Comparison of ENCODE assay signal across 24 mouse cellular contexts in genomic region chr13:105628618-105629017, GRCm38 (mm10).
"Had no signal": no experiment of that assay in that cellular context is flagged by ENCODE, and none has a peak within 500 bp of the region (broad histone marks: within the 10 kb centered on the region; RNA-seq: fewer than 3 reads in every experiment).

No protein-coding gene starts in this region.

- H3K9me3 ChIP-seq: heart, embryonic 13.5 days; heart, embryonic 15.5 days; hindbrain, embryonic 13.5 days; hindbrain, embryonic 15.5 days; limb, embryonic 13.5 days; limb, embryonic 15.5 days; liver, embryonic 12.5 days had no signal

- H3K27ac ChIP-seq: heart, embryonic 13.5 days; heart, embryonic 15.5 days; hindbrain, embryonic 13.5 days; hindbrain, embryonic 15.5 days; hindbrain, postnatal 0 days; kidney, postnatal 0 days; limb, embryonic 13.5 days; limb, embryonic 15.5 days; liver, embryonic 12.5 days; liver, embryonic 14.5 days had no signal

- H3K4me2 ChIP-seq: heart, embryonic 11.5 days; heart, embryonic 13.5 days; heart, embryonic 15.5 days; hindbrain, embryonic 13.5 days; hindbrain, embryonic 15.5 days; limb, embryonic 13.5 days; limb, embryonic 15.5 days; liver, embryonic 12.5 days had no signal

- H3K36me3 ChIP-seq: heart, embryonic 13.5 days; heart, embryonic 15.5 days; hindbrain, embryonic 13.5 days; hindbrain, embryonic 15.5 days; limb, embryonic 13.5 days; limb, embryonic 15.5 days; liver, embryonic 12.5 days had no signal

- DNase-seq: forebrain, postnatal 0 days; gastrocnemius, postnatal 14 days; gastrocnemius, postnatal 36 days; heart, adult 18-20 months; heart, postnatal 14 days; heart, postnatal 36 days; kidney, adult 18-20 months; kidney, adult 8-10 months; kidney, postnatal 25 days; layer of hippocampus, adult 9-11 months; layer of hippocampus, postnatal 36 days; left cerebral cortex, postnatal 4 days had no signal

- H3K4me3 ChIP-seq: heart, embryonic 13.5 days; heart, embryonic 15.5 days; hindbrain, embryonic 13.5 days; hindbrain, embryonic 15.5 days; limb, embryonic 13.5 days; limb, embryonic 15.5 days; liver, embryonic 12.5 days had no signal

- H3K9ac ChIP-seq: forebrain, postnatal 0 days; heart, embryonic 13.5 days; heart, embryonic 15.5 days; hindbrain, embryonic 13.5 days; hindbrain, embryonic 15.5 days; limb, embryonic 13.5 days; limb, embryonic 15.5 days; liver, embryonic 12.5 days; liver, embryonic 14.5 days had no signal

- ATAC-seq: forebrain, postnatal 0 days; hindbrain, postnatal 0 days; intestine, embryonic 16.5 days; liver, embryonic 12.5 days had no signal

- H3K27me3 ChIP-seq: heart, embryonic 13.5 days; heart, embryonic 15.5 days; hindbrain, embryonic 13.5 days; hindbrain, embryonic 15.5 days; limb, embryonic 13.5 days; limb, embryonic 15.5 days; liver, embryonic 12.5 days had no signal

- H3K4me1 ChIP-seq: heart, embryonic 13.5 days; heart, embryonic 15.5 days; hindbrain, embryonic 13.5 days; hindbrain, embryonic 15.5 days; limb, embryonic 13.5 days; limb, embryonic 15.5 days; liver, embryonic 12.5 days had no signal
